Mouse (Mus musculus) CH12.LX (cell line): ENCODE data around the gene Grk4.

Source experiments
- BHLHE40 ChIP-seq: IDR thresholded peaks from 2 replicates; pipeline ENCODE4 v1.6.1; 2011; ENCODE audit warnings: mild to moderate bottlenecking, low read depth, low read length, improper control_type of control experiment
- CHD1 ChIP-seq: IDR thresholded peaks from 2 replicates; pipeline ENCODE4 v1.6.1; 2012; ENCODE audit warnings: low read depth, low read length, improper control_type of control experiment, inconsistent platforms
- CTCF ChIP-seq, 2 experiments: IDR thresholded peaks in 1 of 2; conservative IDR thresholded peaks in 1 of 2; 2 replicates each; pipeline ENCODE4 v1.5.1; 2011 to 2012; ENCODE audit warnings: low read depth in 2 of 2, low read length in 2 of 2, improper control_type of control experiment in 1 of 2, inconsistent platforms in 1 of 2, mild to moderate bottlenecking in 1 of 2, moderate library complexity in 1 of 2
- ELF1 ChIP-seq: IDR thresholded peaks from 2 replicates; pipeline ENCODE4 v1.6.1; 2014; ENCODE audit warnings: low read depth, mild to moderate bottlenecking, inconsistent platforms, low read length, improper control_type of control experiment
- IRF4 ChIP-seq: IDR thresholded peaks from 2 replicates; pipeline ENCODE4 v1.6.1; 2014; ENCODE audit warnings: low read depth, mild to moderate bottlenecking, inconsistent platforms, low read length, improper control_type of control experiment
- POLR2A ChIP-seq: IDR thresholded peaks from 2 replicates; pipeline ENCODE4 v1.6.1; 2011; ENCODE audit warnings: low read depth, mild to moderate bottlenecking, improper control_type of control experiment, low read length
- SMC3 ChIP-seq: IDR thresholded peaks from 2 replicates; pipeline ENCODE4 v1.6.1; 2011; ENCODE audit warnings: low read depth, low read length, improper control_type of control experiment
- UBTF ChIP-seq: IDR thresholded peaks from 2 replicates; pipeline ENCODE4 v1.6.1; 2012; ENCODE audit warnings: low read depth, mild to moderate bottlenecking, inconsistent platforms, low read length, improper control_type of control experiment, moderate library complexity
- USF1 ChIP-seq: IDR thresholded peaks from 2 replicates; pipeline ENCODE4 v1.6.1; 2014; ENCODE audit warnings: low read depth, mild to moderate bottlenecking, inconsistent platforms, low read length, improper control_type of control experiment
- USF2 ChIP-seq: conservative IDR thresholded peaks from 2 replicates; pipeline ENCODE4 v1.6.1; 2011; ENCODE audit warnings: low read depth, low read length, improper control_type of control experiment

DNA sequence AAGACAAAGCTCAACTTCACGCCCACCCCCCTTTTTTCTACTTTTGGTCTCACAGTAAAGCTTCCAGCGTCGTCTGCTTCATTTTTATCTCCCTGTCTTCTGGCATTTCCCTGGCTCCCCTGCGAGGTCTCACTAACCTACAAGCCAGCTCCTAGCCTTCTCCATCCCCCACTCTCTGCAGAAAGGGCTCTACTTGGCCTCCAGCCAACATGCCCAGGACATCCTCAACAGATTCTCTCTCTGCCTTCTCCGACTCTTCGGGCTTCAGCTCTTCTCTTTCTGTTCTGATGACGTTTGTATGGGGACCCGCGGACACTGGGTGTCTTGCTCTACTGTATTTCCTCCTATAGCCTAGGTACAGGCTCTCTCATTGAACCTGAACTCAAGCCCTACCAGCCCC lies 5.3 kb upstream of the Grk4 start:
- TF ChIP-seq ELF1 (no peak), CTCF (conservative IDR thresholded peaks at IDR 0.05 in 1 of 2, IDR thresholded peaks at IDR 0.05 in 1 of 2; ENCODE audit: low read depth in 2 of 2, low read length in 2 of 2) (no peak), CHD1 (no peak), POLR2A (no peak), IRF4 (no peak), USF2 (no peak), USF1 (no peak), SMC3 (no peak), UBTF (no peak), BHLHE40 (no peak)
